Mouse (Mus musculus) megakaryocyte-erythroid progenitor cell, adult 5 weeks (primary cell): ENCODE data around the gene Xiap. TPM values are rescaled to one million over a fixed set of nuclear protein-coding genes. Genes with fewer than 3 reads are reported as not detected.

Experiments used
- polyA plus RNA-seq: library from polyadenylated mRNA; stranded (reverse); fragments of >175 nt; gene quantifications from 2 replicates; pipeline ENCODE4 v1.2.3, GENCODE M21; 2012

Xiap gene
- polyA plus RNA-seq = 33.1 and 42.5 TPM in 2 replicates

DNA sequence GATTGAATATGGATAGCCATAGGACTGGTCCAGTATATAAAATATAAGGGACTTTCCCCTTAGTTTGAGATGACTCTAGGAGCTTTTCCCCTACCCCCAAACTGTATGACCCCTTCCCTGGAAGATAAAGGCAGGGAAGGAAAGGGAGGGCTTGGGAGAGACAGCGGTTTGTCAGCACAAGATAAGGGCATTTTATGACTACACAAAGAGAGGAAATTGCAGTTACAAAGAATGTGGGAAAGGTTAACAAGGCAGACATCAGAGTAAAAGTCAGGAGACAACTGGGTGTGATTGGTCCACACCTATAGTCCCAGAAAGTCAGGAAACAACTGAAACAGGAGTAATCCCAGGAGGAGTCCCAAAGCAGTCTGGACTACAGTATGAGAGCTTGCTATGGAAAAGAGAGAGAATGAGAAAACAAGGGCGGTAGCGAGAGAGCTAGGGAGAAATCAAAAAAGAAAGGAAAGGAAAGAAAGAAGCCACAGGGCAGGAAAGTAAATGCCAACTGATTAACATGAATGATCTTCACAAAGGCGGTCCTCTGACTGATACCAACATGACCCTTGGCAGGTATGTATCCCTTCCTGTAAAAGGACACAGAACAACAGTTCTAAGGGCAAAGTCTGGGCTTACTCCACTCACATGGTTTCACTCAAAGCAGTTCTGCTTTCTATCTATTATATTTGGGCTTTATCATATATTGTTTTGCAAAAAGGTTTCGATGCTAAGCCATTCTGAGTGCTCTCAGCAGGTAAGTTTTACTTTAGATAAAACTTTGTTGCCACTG is at the start of gene Xiap:
Xiap (plus strand) TSS at position 398 of the 787 bp plus-strand sequence.

DNA sequence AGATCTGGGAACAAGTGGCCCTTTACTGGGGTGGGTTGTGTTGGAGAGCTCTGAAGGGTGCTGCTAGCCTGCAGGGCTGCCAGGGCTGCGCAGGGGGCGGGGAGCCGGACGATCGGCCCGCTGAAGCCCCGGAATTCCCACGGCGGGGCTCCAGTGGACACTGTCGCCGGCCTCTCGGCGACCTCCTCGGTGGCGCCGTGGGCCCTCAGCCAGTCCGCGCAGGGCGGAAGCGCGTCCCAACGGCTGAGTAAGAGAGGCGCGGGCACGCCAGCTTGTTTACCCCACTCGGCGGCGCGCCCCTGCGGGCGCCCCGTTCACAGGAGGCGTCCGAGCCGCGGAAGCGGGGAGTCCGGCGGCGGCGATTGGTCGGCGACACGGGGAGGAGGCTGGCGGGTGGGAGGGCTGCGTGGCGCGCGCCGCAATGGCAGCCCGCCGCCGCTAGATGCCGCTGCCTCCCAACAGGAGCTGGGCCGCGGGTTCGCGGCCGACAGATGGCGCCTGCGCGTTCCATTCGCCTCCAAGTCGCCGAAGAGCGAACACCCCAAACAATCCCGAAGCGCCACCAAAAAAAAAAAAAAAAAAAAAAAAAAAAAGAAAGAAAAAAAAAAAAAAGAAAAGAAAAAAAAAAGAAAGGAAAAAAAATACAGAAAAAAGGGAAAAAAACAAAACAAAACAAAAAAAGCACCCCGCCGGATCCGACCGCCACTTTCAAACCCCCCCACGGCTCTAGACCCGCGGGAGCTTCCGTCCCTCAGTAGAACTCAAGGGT is 89.5 kb downstream of the Xiap start, which contains the start of gene Stag2:
Stag2 (plus strand) TSS at position 530 of the 769 bp plus-strand sequence.

Other genes with a start within 250 kb of the Xiap start
- gene Thoc2, start 139.0 kb upstream of the Xiap start, polyA plus RNA-seq = 1.6 and 4.6 TPM in 2 replicates
- gene Stag2, start 89.6 kb downstream of the Xiap start, polyA plus RNA-seq = 6.1 and 8.8 TPM in 2 replicates